Mouse (Mus musculus) ES-E14 (cell line): ENCODE results near the gene Cep128. TPM values are rescaled to one million over a fixed set of nuclear protein-coding genes. Genes with fewer than 3 reads are reported as not detected.

Experiments used
- DNase-seq: peaks from one replicate; pipeline ENCODE4 v3.0.0-alpha.2; 2013; ENCODE audit warnings: low read depth, low spot score
- H3K27ac ChIP-seq: 2 replicates; pipeline ENCODE4 v1.5.1; 2012; ENCODE audit warnings: low read depth, mild to moderate bottlenecking, low read length, moderate library complexity, mixed read lengths; ENCODE audit not compliant: poor library complexity, insufficient read depth, severe bottlenecking
- H3K36me3 ChIP-seq: 2 replicates; pipeline ENCODE4 v1.6.1; 2012; ENCODE audit warnings: mild to moderate bottlenecking, low read length, moderate library complexity, mixed read lengths; ENCODE audit not compliant: control insufficient read depth, poor library complexity, insufficient read depth, severe bottlenecking
- H3K4me1 ChIP-seq, 2 experiments: fragments of 150-350 bp in 1 of 2; sonication (generic) in 1 of 2; 2 replicates each; pipeline ENCODE4 v1.6.1; 2012; ENCODE audit warnings: low read length in 2 of 2, mild to moderate bottlenecking in 1 of 2, mixed read lengths in 1 of 2; ENCODE audit not compliant: control insufficient read depth in 2 of 2, insufficient read depth in 2 of 2, poor library complexity in 1 of 2
- H3K4me3 ChIP-seq, 2 experiments: fragments of 150-350 bp in 1 of 2; sonication (generic) in 1 of 2; 2 replicates each; pipeline ENCODE4 v1.5.1; 2012; ENCODE audit warnings: low read length in 2 of 2, low read depth in 1 of 2, mild to moderate bottlenecking in 1 of 2, mixed read lengths in 1 of 2; ENCODE audit not compliant: insufficient read depth in 1 of 2, poor library complexity in 1 of 2, severe bottlenecking in 1 of 2
- H3K9ac ChIP-seq: 2 replicates; pipeline ENCODE4 v1.6.1; 2012; ENCODE audit warnings: low read depth, mild to moderate bottlenecking, low read length, mixed read lengths; ENCODE audit not compliant: poor library complexity, insufficient read depth, severe bottlenecking
- H3K9me3 ChIP-seq: fragments of 150-350 bp; sonication (generic); 2 replicates; pipeline ENCODE4 v1.6.1; 2012; ENCODE audit warnings: low read depth, mild to moderate bottlenecking, low read length; ENCODE audit not compliant: control insufficient read depth, insufficient read depth
- CHD2 ChIP-seq: IDR thresholded peaks from 2 replicates; pipeline ENCODE4 v1.6.1; 2014; ENCODE audit warnings: mild to moderate bottlenecking, low read depth, low read length, inconsistent platforms
- HCFC1 ChIP-seq: IDR thresholded peaks from 2 replicates; pipeline ENCODE4 v1.6.1; 2012; ENCODE audit warnings: low read length, inconsistent platforms, borderline replicate concordance; ENCODE audit not compliant: insufficient read depth
- MAFK ChIP-seq: IDR thresholded peaks from 2 replicates; pipeline ENCODE4 v1.6.1; 2014; ENCODE audit warnings: mild to moderate bottlenecking, low read depth, low read length, inconsistent platforms; ENCODE audit not compliant: insufficient read depth
- ZC3H11A ChIP-seq: IDR thresholded peaks from 2 replicates; pipeline ENCODE4 v1.6.1; 2012; ENCODE audit warnings: low read depth, mild to moderate bottlenecking, inconsistent platforms, low read length, borderline replicate concordance
- ZNF384 ChIP-seq: IDR thresholded peaks from 2 replicates; pipeline ENCODE4 v1.6.1; 2012; ENCODE audit warnings: low read depth, low read length, inconsistent platforms
- in situ Hi-C, 2 experiments: fragments of 600-800 bp; cut with MboI; formaldehyde crosslinking; loops; one replicate each; pipeline ENCODE4 v1.15.1; 2025; ENCODE audit warnings: low sequenced_read_pairs in 2 of 2, inconsistent platforms in 1 of 2; ENCODE audit not compliant: unreplicated experiment in 2 of 2
- total RNA-seq: library from RNA; depleted of rRNA; stranded (reverse); fragments of 300-350 nt; gene quantifications from 2 replicates; pipeline ENCODE4 v1.2.3, GENCODE M21; 2012

The Cep128 gene
- total RNA-seq, 1 experiment = 10.1 TPM

DNA sequence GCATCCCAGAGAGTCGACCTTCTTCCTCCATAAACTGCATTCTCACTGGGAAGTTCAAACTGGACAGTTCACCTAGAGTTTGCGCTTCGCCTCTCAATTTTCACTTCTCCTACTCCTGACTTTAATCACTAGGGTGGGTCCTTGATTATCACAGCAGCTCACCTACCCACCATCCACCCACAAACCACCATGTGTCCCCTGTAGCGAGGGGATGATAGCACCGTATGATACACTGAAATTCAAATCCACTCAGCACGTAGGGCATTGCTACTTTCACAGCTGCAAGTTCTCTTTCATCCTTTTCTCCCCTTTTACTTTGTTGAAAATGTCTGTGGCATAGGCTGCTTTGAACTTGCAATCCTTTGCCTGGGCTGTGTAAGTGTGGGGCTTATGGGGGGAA, 371.2 kb downstream of the Cep128 start:
- Histone ChIP-seq H3K4me1 (no peaks in the 10 kb centered on the region), H3K9ac (no peak overlapping the region), H3K36me3 (no peaks in the 10 kb centered on the region), H3K27ac (no peak overlapping the region), H3K4me3 (no peak overlapping the region), H3K9me3 (no peaks in the 10 kb centered on the region)
- no peak for DNase-seq
- in situ Hi-C loops = no loop called here
- TF ChIP-seq ZC3H11A (no peak), HCFC1 (no peak), MAFK (no peak), ZNF384 (no peak), CHD2 (no peak)

GRCm38 (mm10) chr12:91012184-91012583, 372.0 kb downstream of the Cep128 start:
- Histone ChIP-seq H3K36me3 (no peaks in the 10 kb centered on the region), H3K27ac (no peak overlapping the region), H3K4me1 (no peaks in the 10 kb centered on the region), H3K9me3 (no peaks in the 10 kb centered on the region), H3K4me3 (no peak overlapping the region), H3K9ac (no peak overlapping the region)
- no peak for TF ChIP-seq CHD2
- TF ChIP-seq HCFC1 = no peak
- no peak for TF ChIP-seq MAFK
- no peak for TF ChIP-seq ZNF384
- no peak for TF ChIP-seq ZC3H11A
- in situ Hi-C loops = no loop called here
- DNase-seq = no peak

DNA sequence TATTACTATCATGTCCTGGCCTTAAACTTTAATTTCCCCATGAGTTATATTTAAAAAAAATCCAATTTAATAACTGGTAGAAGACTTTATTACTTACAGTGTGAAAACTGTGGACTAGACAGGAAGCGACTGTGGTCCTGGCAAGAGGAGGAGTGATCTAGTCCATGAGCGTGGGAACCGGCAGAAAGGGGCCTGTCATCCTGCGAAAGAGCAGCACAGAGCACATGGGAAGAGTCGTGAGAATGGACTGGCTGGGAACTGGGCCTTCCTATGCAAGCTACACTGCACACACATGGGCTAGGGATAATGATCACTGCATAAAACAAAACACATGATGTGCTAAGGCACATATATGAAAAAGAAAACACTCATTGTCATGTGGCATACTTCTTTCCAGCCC, 375.5 kb downstream of the Cep128 start:
- no peak for DNase-seq
- in situ Hi-C loops = no loop called here
- no peak for TF ChIP-seq MAFK
- TF ChIP-seq ZNF384 = no peak
- TF ChIP-seq HCFC1 = no peak
- no peak for TF ChIP-seq CHD2
- TF ChIP-seq ZC3H11A = no peak
- no peaks in the 10 kb centered on the region for H3K4me1 ChIP-seq
- no peak overlapping the region for H3K4me3 ChIP-seq
- H3K36me3 ChIP-seq = no peaks in the 10 kb centered on the region
- H3K9me3 ChIP-seq = no peaks in the 10 kb centered on the region
- H3K27ac ChIP-seq = no peak overlapping the region
- H3K9ac ChIP-seq = no peak overlapping the region

GRCm38 (mm10) chr12:91008170-91008569, 376.0 kb downstream of the Cep128 start:
- H3K9me3 ChIP-seq = no peaks in the 10 kb centered on the region

GRCm38 (mm10) chr12:90997539-90997938, 386.7 kb downstream of the Cep128 start:
- in situ Hi-C loops = no loop called here

More at GRCm38 (mm10) chr12:91008170-91008569, 376.0 kb downstream of the Cep128 start:
- Histone ChIP-seq H3K4me3 (no peak overlapping the region), H3K36me3 (no peaks in the 10 kb centered on the region), H3K4me1 (no peaks in the 10 kb centered on the region), H3K27ac (no peak overlapping the region), H3K9ac (no peak overlapping the region)
- in situ Hi-C loops = no loop called here
- DNase-seq = no peak
- TF ChIP-seq HCFC1 = no peak
- TF ChIP-seq ZNF384 = no peak
- no peak for TF ChIP-seq ZC3H11A
- TF ChIP-seq MAFK = no peak

More at GRCm38 (mm10) chr12:90997539-90997938, 386.7 kb downstream of the Cep128 start:
- Histone ChIP-seq H3K27ac (no peak overlapping the region), H3K9me3 (no peaks in the 10 kb centered on the region), H3K36me3 (no peaks in the 10 kb centered on the region), H3K4me1 (no peaks in the 10 kb centered on the region), H3K4me3 (no peak overlapping the region), H3K9ac (no peak overlapping the region)
- DNase-seq = no peak
- TF ChIP-seq MAFK (no peak), HCFC1 (no peak), CHD2 (no peak), ZNF384 (no peak), ZC3H11A (no peak)
